Mouse (Mus musculus) neural tube, embryonic 12.5 days (tissue): Measurements from ENCODE around the gene Ccl5. TPM values are rescaled to one million over a fixed set of nuclear protein-coding genes. Genes with fewer than 3 reads are reported as not detected.
A peak's percentile ranks its signal among the peaks of the same experiment; 100 is the strongest.
"Not testable (repeated sequence)": the region's sequence is repeated elsewhere in the genome, so short reads cannot be mapped to it uniquely, and the experiment has no call there.

Experiments
- ATAC-seq: fragments of 200-750 bp; cut with Nextera tagmentation; 2 replicates; pipeline ENCODE4 v1.8.0; 2017; ENCODE audit warnings: low read depth, mild to moderate bottlenecking, moderate TSS enrichment, moderate library complexity; ENCODE audit not compliant: low FRiP score
- H3K27ac ChIP-seq: fragments of 300-500 bp; sonication (generic); 2 replicates; pipeline ENCODE4 v1.5.1; 2016
- H3K27me3 ChIP-seq: fragments of 300-500 bp; sonication (generic); replicated peaks from 2 replicates; pipeline ENCODE4 v1.6.1; 2016; ENCODE audit warnings: mild to moderate bottlenecking
- H3K36me3 ChIP-seq: fragments of 300-500 bp; sonication (generic); 2 replicates; pipeline ENCODE4 v1.6.1; 2016; ENCODE audit warnings: mild to moderate bottlenecking
- H3K4me1 ChIP-seq: fragments of 300-500 bp; sonication (generic); 2 replicates; pipeline ENCODE4 v1.6.1; 2016
- H3K4me2 ChIP-seq: fragments of 300-500 bp; sonication (generic); replicated peaks from 2 replicates; pipeline ENCODE4 v1.6.1; 2016; ENCODE audit warnings: mild to moderate bottlenecking
- H3K4me3 ChIP-seq: fragments of 300-500 bp; sonication (generic); 2 replicates; pipeline ENCODE4 v1.5.1; 2016
- H3K9ac ChIP-seq: fragments of 300-500 bp; sonication (generic); 2 replicates; pipeline ENCODE4 v1.6.1; 2016; ENCODE audit warnings: mild to moderate bottlenecking
- H3K9me3 ChIP-seq: fragments of 300-500 bp; sonication (generic); 2 replicates; pipeline ENCODE4 v1.6.1; 2016; ENCODE audit warnings: mild to moderate bottlenecking
- WGBS: fragments of 180-500 bp; shearing (Covaris S2); methylation state at CpG from one replicate; pipeline ENCODE4 v1.1.7; 2016; 5-methylcytosine and 5-hydroxymethylcytosine counted together
- polyA plus RNA-seq: library from polyadenylated mRNA; unstranded; fragments of >200 nt; fragmentation: Nextera tagmentation; extraction: Ambion mirVana; gene quantifications from 2 replicates; pipeline ENCODE4 v1.2.1, GENCODE M21; 2016

Ccl5 gene
- polyA plus RNA-seq, 1 experiment from 2014 or later: not detected

GRCm38 (mm10) chr11:83562311-83562887, 32.1 kb upstream of the Ccl5 start:
- WGBS: 82% methylated on average over 6 of the region's 6 CpGs
- no peaks in the 10 kb centered on the region for H3K36me3 ChIP-seq
- H3K4me1 ChIP-seq: no peaks in the 10 kb centered on the region
- no peak overlapping the region for H3K4me3 ChIP-seq
- H3K9ac ChIP-seq: no peak overlapping the region
- no peak overlapping the region for H3K4me2 ChIP-seq
- ATAC-seq: no peak
- H3K9me3 ChIP-seq: no peaks in the 10 kb centered on the region
- H3K27ac ChIP-seq: no peak overlapping the region
- no peaks in the 10 kb centered on the region for H3K27me3 ChIP-seq

- Histone ChIP-seq H3K4me3 (no peak overlapping the region), H3K9ac (no peak overlapping the region), H3K27me3 (no peaks in the 10 kb centered on the region), H3K9me3 (no peaks in the 10 kb centered on the region), H3K4me1 (no peaks in the 10 kb centered on the region), H3K4me2 (no peak overlapping the region), H3K27ac (no peak overlapping the region), H3K36me3 (no peaks in the 10 kb centered on the region)
- ATAC-seq: no peak
- WGBS: 80% methylated on average over 6 of the region's 6 CpGs
Observed at GRCm38 (mm10) chr11:83560405-83560804, 30.1 kb upstream of the Ccl5 start.

- Histone ChIP-seq H3K27me3 (no peaks in the 10 kb centered on the region), H3K4me2 (no peak overlapping the region), H3K4me3 (no peak overlapping the region), H3K27ac (no peak overlapping the region), H3K36me3 (no peaks in the 10 kb centered on the region), H3K9me3 (no peaks in the 10 kb centered on the region), H3K4me1 (no peaks in the 10 kb centered on the region), H3K9ac (no peak overlapping the region)
- 55% methylated on average over 10 of the region's 10 CpGs for WGBS
- ATAC-seq: no peak
Observed at GRCm38 (mm10) chr11:83557074-83557473, 26.8 kb upstream of the Ccl5 start.

- Histone ChIP-seq H3K4me2 (no peak overlapping the region), H3K4me3 (no peak overlapping the region), H3K27ac (no peak overlapping the region), H3K27me3 (no peaks in the 10 kb centered on the region), H3K4me1 (no peaks in the 10 kb centered on the region), H3K9me3 (no peaks in the 10 kb centered on the region), H3K9ac (no peak overlapping the region), H3K36me3 (no peaks in the 10 kb centered on the region)
- ATAC-seq: peak; percentile 21; the same call in 1 of the 2 replicates
- WGBS: 35% methylated on average over 8 of the region's 8 CpGs
Observed at GRCm38 (mm10) chr11:83556085-83556781, 25.9 kb upstream of the Ccl5 start.

GRCm38 (mm10) chr11:83551668-83552067, 21.4 kb upstream of the Ccl5 start:
- H3K36me3 ChIP-seq: no peaks in the 10 kb centered on the region
- no peaks in the 10 kb centered on the region for H3K27me3 ChIP-seq
- no peak overlapping the region for H3K4me3 ChIP-seq
- H3K9me3 ChIP-seq: no peaks in the 10 kb centered on the region
- no peak for ATAC-seq
- 83% methylated on average over 5 of the region's 5 CpGs for WGBS
- no peak overlapping the region for H3K27ac ChIP-seq
- no peak overlapping the region for H3K4me2 ChIP-seq
- H3K9ac ChIP-seq: no peak overlapping the region
- no peaks in the 10 kb centered on the region for H3K4me1 ChIP-seq

- not testable (repeated sequence) for H3K27me3 ChIP-seq, ATAC-seq, H3K4me1 ChIP-seq, H3K27ac ChIP-seq, H3K36me3 ChIP-seq, H3K4me3 ChIP-seq, H3K4me2 ChIP-seq, H3K9me3 ChIP-seq, H3K9ac ChIP-seq
- 92% methylated on average over 7 of the region's 7 CpGs for WGBS
Observed at GRCm38 (mm10) chr11:83551037-83551436, 20.7 kb upstream of the Ccl5 start.

GRCm38 (mm10) chr11:83550186-83550632, 19.9 kb upstream of the Ccl5 start:
- 91% methylated on average over 5 of the region's 5 CpGs for WGBS
- Histone ChIP-seq H3K27me3 (no peaks in the 10 kb centered on the region), H3K4me1 (no peaks in the 10 kb centered on the region), H3K4me2 (no peak overlapping the region), H3K36me3 (no peaks in the 10 kb centered on the region), H3K9me3 (no peaks in the 10 kb centered on the region), H3K9ac (no peak overlapping the region), H3K4me3 (no peak overlapping the region), H3K27ac (no peak overlapping the region)
- ATAC-seq: no peak

GRCm38 (mm10) chr11:83544214-83544613, 13.9 kb upstream of the Ccl5 start:
- H3K27me3 ChIP-seq: no peaks in the 10 kb centered on the region
- no peak overlapping the region for H3K4me2 ChIP-seq
- ATAC-seq: no peak
- no peaks in the 10 kb centered on the region for H3K9me3 ChIP-seq
- no peaks in the 10 kb centered on the region for H3K4me1 ChIP-seq
- H3K27ac ChIP-seq: no peak overlapping the region
- no peaks in the 10 kb centered on the region for H3K36me3 ChIP-seq
- H3K4me3 ChIP-seq: no peak overlapping the region
- no peak overlapping the region for H3K9ac ChIP-seq
- 77% methylated on average over 3 of the region's 3 CpGs for WGBS

- no peaks in the 10 kb centered on the region for H3K27me3 ChIP-seq
- H3K36me3 ChIP-seq: no peaks in the 10 kb centered on the region
- H3K4me3 ChIP-seq: no peak overlapping the region
- H3K9ac ChIP-seq: no peak overlapping the region
- H3K27ac ChIP-seq: no peak overlapping the region
- H3K4me1 ChIP-seq: no peaks in the 10 kb centered on the region
- no peak for ATAC-seq
- no peak overlapping the region for H3K4me2 ChIP-seq
- WGBS: 93% methylated on average over 3 of the region's 3 CpGs
- no peaks in the 10 kb centered on the region for H3K9me3 ChIP-seq
Observed at GRCm38 (mm10) chr11:83541415-83541814, 11.1 kb upstream of the Ccl5 start.

GRCm38 (mm10) chr11:83540931-83541330, 10.6 kb upstream of the Ccl5 start:
- 92% methylated on average over 2 of the region's 2 CpGs for WGBS
- no peak for ATAC-seq
- no peaks in the 10 kb centered on the region for H3K4me1 ChIP-seq

GRCm38 (mm10) chr11:83538705-83539314, 8.5 kb upstream of the Ccl5 start:
- no peak for ATAC-seq
- 86% methylated on average over 3 of the region's 3 CpGs for WGBS

More at GRCm38 (mm10) chr11:83540931-83541330, 10.6 kb upstream of the Ccl5 start:
- Histone ChIP-seq H3K4me2 (no peak overlapping the region), H3K9ac (no peak overlapping the region), H3K27ac (no peak overlapping the region), H3K36me3 (no peaks in the 10 kb centered on the region), H3K4me3 (no peak overlapping the region), H3K9me3 (no peaks in the 10 kb centered on the region), H3K27me3 (no peaks in the 10 kb centered on the region)

GRCm38 (mm10) chr11:83536831-83537230, 6.5 kb upstream of the Ccl5 start:
- Histone ChIP-seq H3K27me3 (no peaks in the 10 kb centered on the region), H3K4me3 (no peak overlapping the region), H3K27ac (no peak overlapping the region), H3K9me3 (no peaks in the 10 kb centered on the region), H3K36me3 (no peaks in the 10 kb centered on the region), H3K4me1 (no peaks in the 10 kb centered on the region; the same call in 1 of the 2 replicates), H3K4me2 (no peak overlapping the region), H3K9ac (no peak overlapping the region)
- no peak for ATAC-seq
- WGBS: 80% methylated on average over 3 of the region's 3 CpGs

More at GRCm38 (mm10) chr11:83538705-83539314, 8.5 kb upstream of the Ccl5 start:
- Histone ChIP-seq H3K4me2 (no peak overlapping the region), H3K27me3 (no peaks in the 10 kb centered on the region), H3K27ac (no peak overlapping the region), H3K4me3 (no peak overlapping the region), H3K9ac (no peak overlapping the region), H3K4me1 (no peaks in the 10 kb centered on the region; the same call in 1 of the 2 replicates), H3K36me3 (no peaks in the 10 kb centered on the region), H3K9me3 (no peaks in the 10 kb centered on the region)
